Mouse (Mus musculus) midbrain, embryonic 16.5 days (tissue): Measurements from ENCODE around the gene Ctsg. TPM values are rescaled to one million over a fixed set of nuclear protein-coding genes. Genes with fewer than 3 reads are reported as not detected.
"Not testable (repeated sequence)": the region's sequence is repeated elsewhere in the genome, so short reads cannot be mapped to it uniquely, and the experiment has no call there.

Source experiments
- ATAC-seq: fragments of 200-750 bp; cut with Nextera tagmentation; 2 replicates; pipeline ENCODE4 v1.8.0; 2017; ENCODE audit warnings: moderate TSS enrichment
- H3K27ac ChIP-seq: fragments of 300-500 bp; sonication (generic); 2 replicates; pipeline ENCODE4 v1.5.1; 2014; ENCODE audit warnings: mild to moderate bottlenecking, low read length, mixed read lengths
- H3K27me3 ChIP-seq: fragments of 300-500 bp; sonication (generic); 2 replicates; pipeline ENCODE4 v1.6.1; 2014; ENCODE audit warnings: low read depth, low read length, mixed read lengths; ENCODE audit not compliant: control insufficient read depth, insufficient read depth
- H3K36me3 ChIP-seq: fragments of 300-500 bp; sonication (generic); 2 replicates; pipeline ENCODE4 v1.6.1; 2014; ENCODE audit warnings: mild to moderate bottlenecking, low read length, moderate library complexity, mixed read lengths; ENCODE audit not compliant: control insufficient read depth, insufficient read depth
- H3K4me1 ChIP-seq: fragments of 300-500 bp; sonication (generic); 2 replicates; pipeline ENCODE4 v1.6.1; 2014; ENCODE audit warnings: mild to moderate bottlenecking, low read length, mixed read lengths; ENCODE audit not compliant: control insufficient read depth, insufficient read depth
- H3K4me2 ChIP-seq: fragments of 300-500 bp; sonication (generic); 2 replicates; pipeline ENCODE4 v1.6.1; 2014; ENCODE audit warnings: mild to moderate bottlenecking, low read length, mixed read lengths
- H3K4me3 ChIP-seq: fragments of 300-500 bp; sonication (generic); 2 replicates; pipeline ENCODE4 v1.5.1; 2014; ENCODE audit warnings: low read depth, mild to moderate bottlenecking, low read length, moderate library complexity, mixed read lengths
- H3K9ac ChIP-seq: fragments of 300-500 bp; sonication (generic); 2 replicates; pipeline ENCODE4 v1.6.1; 2014; ENCODE audit warnings: low read depth, low read length, mixed read lengths
- H3K9me3 ChIP-seq: fragments of 300-500 bp; sonication (generic); replicated peaks from 2 replicates; pipeline ENCODE4 v1.6.1; 2014; ENCODE audit warnings: mild to moderate bottlenecking, low read length, mixed read lengths; ENCODE audit not compliant: control insufficient read depth, poor library complexity, severe bottlenecking
- WGBS: fragments of 180-500 bp; shearing (Covaris S2); extraction: QIAGEN DNeasy Blood & Tissue Kit; methylation state at CpG from one replicate; pipeline ENCODE4 v1.1.7; 2014; 5-methylcytosine and 5-hydroxymethylcytosine counted together
- polyA plus RNA-seq: library from polyadenylated mRNA; unstranded; fragments of >200 nt; fragmentation: Nextera tagmentation; extraction: Ambion mirVana; gene quantifications from 2 replicates; pipeline ENCODE4 v1.2.1, GENCODE M21; 2015

Gene Ctsg
- polyA plus RNA-seq, 1 experiment from 2014 or later: not detected

- H3K4me2 ChIP-seq: no peak overlapping the region
- WGBS: 73% methylated on average over 3 of the region's 3 CpGs
- no peak overlapping the region for H3K4me3 ChIP-seq
- H3K27me3 ChIP-seq: no peaks in the 10 kb centered on the region
- H3K9ac ChIP-seq: no peak overlapping the region
- H3K36me3 ChIP-seq: no peaks in the 10 kb centered on the region
- H3K27ac ChIP-seq: no peak overlapping the region
- H3K9me3 ChIP-seq: no peaks in the 10 kb centered on the region
- ATAC-seq: no peak
- H3K4me1 ChIP-seq: no peaks in the 10 kb centered on the region
These were observed 1.1 kb upstream of the Ctsg start for GRCm38 (mm10) chr14:56103452-56103851.

- H3K36me3 ChIP-seq: no peaks in the 10 kb centered on the region
- no peaks in the 10 kb centered on the region for H3K4me1 ChIP-seq
- no peak overlapping the region for H3K27ac ChIP-seq
- H3K9me3 ChIP-seq: no peaks in the 10 kb centered on the region
- no peak overlapping the region for H3K9ac ChIP-seq
- H3K4me2 ChIP-seq: no peak overlapping the region
- no peaks in the 10 kb centered on the region for H3K27me3 ChIP-seq
- no peak for ATAC-seq
- H3K4me3 ChIP-seq: no peak overlapping the region
- 83% methylated on average over 4 of the region's 4 CpGs for WGBS
These were observed 3.4 kb downstream of the Ctsg start for GRCm38 (mm10) chr14:56098940-56099339.

GRCm38 (mm10) chr14:56097597-56097996 is 4.8 kb downstream of the Ctsg start:
- no peak overlapping the region for H3K4me2 ChIP-seq
- no peaks in the 10 kb centered on the region for H3K36me3 ChIP-seq
- H3K9ac ChIP-seq: no peak overlapping the region
- no peak overlapping the region for H3K27ac ChIP-seq
- no peaks in the 10 kb centered on the region for H3K9me3 ChIP-seq
- no peaks in the 10 kb centered on the region for H3K27me3 ChIP-seq
- no peaks in the 10 kb centered on the region for H3K4me1 ChIP-seq
- WGBS: 81% methylated on average over 1 of the region's 1 CpGs
- H3K4me3 ChIP-seq: no peak overlapping the region
- no peak for ATAC-seq

GRCm38 (mm10) chr14:56093353-56093752 is 9.0 kb downstream of the Ctsg start:
- Histone ChIP-seq H3K4me1 (no peaks in the 10 kb centered on the region), H3K9me3 (no peaks in the 10 kb centered on the region), H3K27ac (no peak overlapping the region), H3K27me3 (no peaks in the 10 kb centered on the region), H3K36me3 (no peaks in the 10 kb centered on the region), H3K4me3 (no peak overlapping the region), H3K9ac (no peak overlapping the region), H3K4me2 (no peak overlapping the region)
- WGBS: 78% methylated on average over 2 of the region's 2 CpGs
- no peak for ATAC-seq

GRCm38 (mm10) chr14:56086711-56087110 is 15.7 kb downstream of the Ctsg start:
- H3K27ac ChIP-seq: no peak overlapping the region
- H3K4me1 ChIP-seq: no peaks in the 10 kb centered on the region
- 70% methylated on average over 3 of the region's 3 CpGs for WGBS
- H3K27me3 ChIP-seq: no peaks in the 10 kb centered on the region
- no peaks in the 10 kb centered on the region for H3K9me3 ChIP-seq
- H3K4me3 ChIP-seq: no peak overlapping the region
- no peak for ATAC-seq
- H3K9ac ChIP-seq: no peak overlapping the region
- H3K4me2 ChIP-seq: no peak overlapping the region
- no peaks in the 10 kb centered on the region for H3K36me3 ChIP-seq

- H3K4me1 ChIP-seq: no peaks in the 10 kb centered on the region
- H3K4me2 ChIP-seq: no peak within 1 kb of the TSS
- H3K27ac ChIP-seq: no peak within 1 kb of the TSS
- no peaks in the 10 kb centered on the region for H3K27me3 ChIP-seq
- no peak within 1 kb of the TSS for H3K9ac ChIP-seq
- WGBS: 100% methylated on average over 2 of the region's 2 CpGs
- no peak for ATAC-seq
- H3K36me3 ChIP-seq: no peaks in the 10 kb centered on the region
- no peaks in the 10 kb centered on the region for H3K9me3 ChIP-seq
- H3K4me3 ChIP-seq: no peak within 1 kb of the TSS
These were observed 17.2 kb downstream of the Ctsg start, which contains the start of gene Mcpt8 for GRCm38 (mm10) chr14:56085167-56085566. Gene Mcpt8, minus strand, starts transcription at chr14:56085273.

- Histone ChIP-seq H3K27ac (no peak overlapping the region), H3K36me3 (no peaks in the 10 kb centered on the region), H3K4me1 (no peaks in the 10 kb centered on the region), H3K9me3 (no peaks in the 10 kb centered on the region), H3K4me3 (no peak overlapping the region), H3K4me2 (no peak overlapping the region), H3K27me3 (no peaks in the 10 kb centered on the region), H3K9ac (no peak overlapping the region)
- ATAC-seq: no peak
- WGBS: 65% methylated on average over 4 of the region's 4 CpGs
These were observed 20.4 kb downstream of the Ctsg start for GRCm38 (mm10) chr14:56082016-56082415.

- H3K27me3 ChIP-seq, H3K4me2 ChIP-seq, H3K27ac ChIP-seq, H3K9ac ChIP-seq, H3K4me3 ChIP-seq, ATAC-seq, H3K36me3 ChIP-seq, H3K4me1 ChIP-seq, H3K9me3 ChIP-seq: not testable (repeated sequence)
- 70% methylated on average over 3 of the region's 3 CpGs for WGBS
These were observed 40.2 kb downstream of the Ctsg start, which contains the start of gene Mcpt4 for GRCm38 (mm10) chr14:56062213-56062612. Gene Mcpt4, minus strand, starts transcription at chr14:56062313.

GRCm38 (mm10) chr14:56057722-56058121 is 44.7 kb downstream of the Ctsg start:
- no peak overlapping the region for H3K4me3 ChIP-seq
- no peak overlapping the region for H3K4me2 ChIP-seq
- ATAC-seq: no peak
- WGBS: 87% methylated on average over 4 of the region's 4 CpGs
- H3K9me3 ChIP-seq: no peaks in the 10 kb centered on the region
- no peak overlapping the region for H3K9ac ChIP-seq
- H3K27me3 ChIP-seq: no peaks in the 10 kb centered on the region
- H3K27ac ChIP-seq: no peak overlapping the region
- H3K4me1 ChIP-seq: no peaks in the 10 kb centered on the region
- no peaks in the 10 kb centered on the region for H3K36me3 ChIP-seq
